Mouse (Mus musculus) liver, embryonic 11.5 days (tissue): ENCODE data around the gene Atp4a. TPM values are rescaled to one million over a fixed set of nuclear protein-coding genes. Genes with fewer than 3 reads are reported as not detected.

ENCODE experiments used
- ATAC-seq: fragments of 200-750 bp; cut with Nextera tagmentation; replicated peaks from 2 replicates; pipeline ENCODE4 v1.8.0; 2017; ENCODE audit warnings: moderate number of reproducible peaks, mild to moderate bottlenecking, moderate TSS enrichment, moderate library complexity; ENCODE audit not compliant: low FRiP score
- DNase-seq: peaks from one replicate; pipeline ENCODE4 v3.0.0-alpha.2; 2017; ENCODE audit warnings: low spot score
- H3K27ac ChIP-seq: fragments of 300-500 bp; sonication (generic); 2 replicates; pipeline ENCODE4 v1.5.1; 2014; ENCODE audit warnings: mild to moderate bottlenecking, low read depth, low read length, control low read depth
- H3K27me3 ChIP-seq: fragments of 300-500 bp; sonication (generic); replicated peaks from 2 replicates; pipeline ENCODE4 v1.6.1; 2014; ENCODE audit warnings: low read length, mixed read lengths; ENCODE audit not compliant: control insufficient read depth, insufficient read depth
- H3K36me3 ChIP-seq: fragments of 300-500 bp; sonication (generic); 2 replicates; pipeline ENCODE4 v1.6.1; 2014; ENCODE audit warnings: mild to moderate bottlenecking, low read length, moderate library complexity, mixed read lengths; ENCODE audit not compliant: control insufficient read depth, insufficient read depth
- H3K4me1 ChIP-seq: fragments of 300-500 bp; sonication (generic); replicated peaks from 2 replicates; pipeline ENCODE4 v1.6.1; 2014; ENCODE audit warnings: low read length, mixed read lengths; ENCODE audit not compliant: control insufficient read depth, insufficient read depth
- H3K4me2 ChIP-seq: fragments of 300-500 bp; sonication (generic); 2 replicates; pipeline ENCODE4 v1.6.1; 2014; ENCODE audit warnings: mild to moderate bottlenecking, control low read depth, moderate library complexity
- H3K4me3 ChIP-seq: fragments of 300-500 bp; sonication (generic); 2 replicates; pipeline ENCODE4 v1.5.1; 2014; ENCODE audit warnings: low read depth, low read length, control low read depth
- H3K9ac ChIP-seq: fragments of 300-500 bp; sonication (generic); 2 replicates; pipeline ENCODE4 v1.6.1; 2014; ENCODE audit warnings: low read depth, low read length, control low read depth
- H3K9me3 ChIP-seq: fragments of 300-500 bp; sonication (generic); 2 replicates; pipeline ENCODE4 v1.6.1; 2016; ENCODE audit warnings: low read length, inconsistent platforms, mixed read lengths; ENCODE audit not compliant: control insufficient read depth
- WGBS: fragments of 180-500 bp; shearing (Covaris S2); extraction: QIAGEN DNeasy Blood & Tissue Kit; methylation state at CpG from one replicate; pipeline ENCODE4 v1.1.7; 2014; 5-methylcytosine and 5-hydroxymethylcytosine counted together
- polyA plus RNA-seq: library from polyadenylated mRNA; unstranded; fragments of >200 nt; fragmentation: Nextera tagmentation; extraction: Ambion mirVana; gene quantifications from 2 replicates; pipeline ENCODE4 v1.2.1, GENCODE M21; 2014

The Atp4a gene
- polyA plus RNA-seq, 1 experiment from 2014 or later, result 1.9 TPM

DNA sequence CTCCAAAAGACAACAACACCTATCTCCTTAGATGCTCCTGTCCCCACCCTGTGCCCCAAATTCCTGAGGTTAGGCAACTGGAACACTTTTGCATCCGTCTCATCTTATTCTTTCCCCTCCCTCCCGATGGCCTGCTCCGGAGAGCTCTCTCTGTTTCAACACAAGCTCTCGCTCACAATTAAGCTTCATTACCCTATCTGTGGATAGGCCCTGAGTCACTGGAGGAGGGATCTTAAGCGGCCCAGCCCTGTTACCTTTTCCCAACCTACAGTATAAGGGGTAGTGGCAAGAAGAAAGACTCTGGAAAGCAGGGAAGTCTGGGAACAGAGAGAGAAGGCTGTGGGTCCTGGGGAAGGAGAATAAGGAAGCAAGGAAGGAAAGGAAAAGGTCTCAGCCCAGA is 51.4 kb downstream of the Atp4a start, which contains the start of gene Dmkn:
Gene Dmkn (plus strand): TSS at position 301 of the 400 bp plus-strand sequence.
- 47% methylated on average over 5 of the region's 5 CpGs for WGBS
- no peak within 1 kb of the TSS for H3K4me2 ChIP-seq
- ATAC-seq, result no peak
- no peaks in the 10 kb centered on the region for H3K36me3 ChIP-seq
- no peaks in the 10 kb centered on the region for H3K9me3 ChIP-seq
- H3K27ac ChIP-seq, result no peak within 1 kb of the TSS
- peaks cover 6% of the 10 kb centered on the region for H3K4me1 ChIP-seq
- H3K4me3 ChIP-seq, result no peak within 1 kb of the TSS
- DNase-seq, result no peak
- H3K27me3 ChIP-seq, result peaks cover 13% of the 10 kb centered on the region
- no peak within 1 kb of the TSS for H3K9ac ChIP-seq

DNA sequence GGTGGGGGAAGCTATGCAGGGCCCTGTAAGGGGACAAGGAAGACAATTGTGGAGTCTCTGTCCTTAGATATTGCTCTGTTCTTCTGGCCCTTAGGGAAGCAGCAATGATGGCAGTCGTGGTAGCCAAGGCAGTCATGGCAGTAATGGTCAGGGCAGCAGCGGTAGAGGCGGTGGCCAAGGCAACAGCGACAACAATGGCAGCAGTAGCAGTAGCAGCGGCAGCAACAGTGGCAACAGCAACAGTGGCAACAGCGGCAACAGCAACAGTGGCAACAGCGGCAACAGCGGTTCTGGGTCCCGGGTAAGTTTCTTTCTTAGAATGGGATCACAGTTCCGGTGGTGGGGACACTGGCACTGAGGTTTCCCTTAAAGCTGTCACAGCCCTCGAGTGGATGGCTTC is 53.2 kb downstream of the Atp4a start:
- WGBS, result 32% methylated on average over 11 of the region's 11 CpGs
- Histone ChIP-seq H3K9ac (no peak overlapping the region), H3K4me3 (no peak overlapping the region), H3K36me3 (no peaks in the 10 kb centered on the region), H3K27ac (no peak overlapping the region), H3K27me3 (peaks cover 16% of the 10 kb centered on the region), H3K4me1 (peaks cover 6% of the 10 kb centered on the region), H3K9me3 (no peaks in the 10 kb centered on the region), H3K4me2 (no peak overlapping the region)
- DNase-seq, result no peak
- ATAC-seq, result no peak

DNA sequence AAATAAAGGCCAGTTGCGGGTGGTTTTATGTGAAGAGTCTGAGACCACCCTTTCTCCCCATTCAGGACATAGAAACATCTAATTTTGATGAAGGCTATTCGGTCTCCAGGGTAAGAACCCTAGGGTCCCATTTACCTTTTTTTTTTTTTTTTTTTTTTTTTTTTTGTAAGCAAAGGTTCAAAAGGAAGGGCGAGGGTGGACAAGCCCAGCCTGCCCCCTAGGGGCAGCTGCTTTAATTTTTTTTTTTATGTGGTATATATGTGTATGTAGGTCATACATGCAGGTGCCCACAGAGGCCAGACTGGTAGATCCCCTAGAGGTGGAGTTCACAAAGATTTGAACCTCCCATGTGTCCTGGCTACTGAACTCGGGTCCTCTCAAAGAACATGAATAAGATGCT is 54.4 kb downstream of the Atp4a start:
- DNase-seq, result no peak
- peaks cover 16% of the 10 kb centered on the region for H3K27me3 ChIP-seq
- no peak for ATAC-seq
- 75% methylated on average over 4 of the region's 4 CpGs for WGBS
- no peaks in the 10 kb centered on the region; the same call in 1 of the 2 replicates for H3K9me3 ChIP-seq
- no peak overlapping the region for H3K9ac ChIP-seq
- H3K4me3 ChIP-seq, result no peak overlapping the region
- H3K36me3 ChIP-seq, result no peaks in the 10 kb centered on the region
- H3K27ac ChIP-seq, result no peak overlapping the region
- H3K4me2 ChIP-seq, result no peak overlapping the region
- H3K4me1 ChIP-seq, result peaks cover 6% of the 10 kb centered on the region

DNA sequence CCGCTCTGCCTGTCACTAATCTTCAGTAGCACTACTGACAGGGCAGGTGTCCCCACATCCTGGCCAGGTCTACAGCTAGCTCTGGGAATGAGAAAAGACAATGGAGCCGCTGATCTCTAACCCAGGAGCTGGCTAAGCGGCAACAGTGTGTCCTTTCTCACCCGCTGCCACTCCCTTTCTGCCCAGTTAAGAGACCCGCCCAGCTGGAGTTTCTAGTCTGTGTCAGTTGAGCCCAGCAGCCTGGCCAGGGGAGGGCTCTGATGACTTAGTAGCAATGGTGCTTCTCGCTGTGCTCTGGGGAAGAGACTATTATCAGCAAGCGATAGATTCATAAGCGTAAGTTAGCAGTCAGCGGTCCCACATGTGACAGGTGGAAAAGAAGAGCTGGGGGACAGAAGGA is 57.2 kb downstream of the Atp4a start:
- Histone ChIP-seq H3K9me3 (no peaks in the 10 kb centered on the region; the same call in 1 of the 2 replicates), H3K36me3 (no peaks in the 10 kb centered on the region), H3K27me3 (peaks cover 13% of the 10 kb centered on the region), H3K4me2 (no peak overlapping the region), H3K27ac (no peak overlapping the region), H3K4me3 (no peak overlapping the region), H3K9ac (no peak overlapping the region), H3K4me1 (no peaks in the 10 kb centered on the region)
- no peak for ATAC-seq
- WGBS, result 32% methylated on average over 9 of the region's 9 CpGs
- DNase-seq, result no peak

Other genes starting within 250 kb of the Atp4a start
- gene Prodh2, start 218.6 kb upstream of the Atp4a start, polyA plus RNA-seq, result 19.0 and 19.5 TPM in 2 replicates
- 7.1 and 7.5 TPM in 2 replicates for gene Arhgap33, start 177.1 kb upstream of the Atp4a start, polyA plus RNA-seq
- gene Hspb6, start 160.0 kb upstream of the Atp4a start, polyA plus RNA-seq, result 3.9 and 5.4 TPM in 2 replicates
- gene Proser3, start 159.9 kb upstream of the Atp4a start, polyA plus RNA-seq, result 10.7 and 13.0 TPM in 2 replicates
- 38.7 and 41.0 TPM in 2 replicates for gene Lin37, start 152.4 kb upstream of the Atp4a start, polyA plus RNA-seq
- gene U2af1l4, start 148.9 kb upstream of the Atp4a start, polyA plus RNA-seq, result 71.0 and 73.1 TPM in 2 replicates
- gene Gm49396, start 148.9 kb upstream of the Atp4a start, polyA plus RNA-seq, result 6.8 and 8.0 TPM in 2 replicates
- 85.2 and 102 TPM in 2 replicates for gene Psenen, start 148.6 kb upstream of the Atp4a start, polyA plus RNA-seq
- gene Igflr1, start 146.8 kb upstream of the Atp4a start, polyA plus RNA-seq, result 3.1 and 3.7 TPM in 2 replicates
- 7.4 and 11.4 TPM in 2 replicates for gene Kmt2b, start 123.5 kb upstream of the Atp4a start, polyA plus RNA-seq
- gene Zbtb32, start 113.3 kb upstream of the Atp4a start, polyA plus RNA-seq, result 0.25 and 0.62 TPM in 2 replicates
- gene Upk1a, start 99.4 kb upstream of the Atp4a start, polyA plus RNA-seq, result 0.66 and 1.5 TPM in 2 replicates
- 809 and 909 TPM in 2 replicates for gene Cox6b1, start 86.1 kb upstream of the Atp4a start, polyA plus RNA-seq
- gene Etv2, start 76.4 kb upstream of the Atp4a start, polyA plus RNA-seq, result 0.16 and 0.17 TPM in 2 replicates
- 101 TPM in 2 replicates for gene Rbm42, start 61.9 kb upstream of the Atp4a start, polyA plus RNA-seq
- gene Haus5, start 47.2 kb upstream of the Atp4a start, polyA plus RNA-seq, result 64.3 and 65.6 TPM in 2 replicates
- not detected in 2 replicates for gene Pmis2, start 40.6 kb upstream of the Atp4a start, polyA plus RNA-seq
- 0.53 TPM in 1 of 2 replicates, not detected in the other for gene 2200002J24Rik, start 13.3 kb upstream of the Atp4a start, polyA plus RNA-seq
- 168 and 181 TPM in 2 replicates for gene Tmem147, start 17.3 kb downstream of the Atp4a start, polyA plus RNA-seq
- 0.31 and 0.44 TPM in 2 replicates for gene Gapdhs, start 31.5 kb downstream of the Atp4a start, polyA plus RNA-seq
- gene Sbsn, start 39.3 kb downstream of the Atp4a start, polyA plus RNA-seq, result 0.07 and 0.21 TPM in 2 replicates
- gene Dmkn, start 51.5 kb downstream of the Atp4a start, polyA plus RNA-seq, result not detected in 2 replicates
- gene Krtdap, start 75.7 kb downstream of the Atp4a start, polyA plus RNA-seq, result not detected in 2 replicates
- 0.36 and 0.47 TPM in 2 replicates for gene Ffar2, start 111.6 kb downstream of the Atp4a start, polyA plus RNA-seq
- gene Ffar3, start 144.0 kb downstream of the Atp4a start, polyA plus RNA-seq, result not detected in 2 replicates
- not detected in 2 replicates for gene Ffar1, start 149.4 kb downstream of the Atp4a start, polyA plus RNA-seq
- 0.07 TPM in 1 of 2 replicates, not detected in the other for gene Cd22, start 168.1 kb downstream of the Atp4a start, polyA plus RNA-seq
- gene Mag, start 202.7 kb downstream of the Atp4a start, polyA plus RNA-seq, result 0.08 and 0.23 TPM in 2 replicates
- not detected in 2 replicates for gene Hamp2, start 212.5 kb downstream of the Atp4a start, polyA plus RNA-seq
- gene Hamp, start 231.8 kb downstream of the Atp4a start, polyA plus RNA-seq, result not detected in 2 replicates
- gene Usf2, start 244.6 kb downstream of the Atp4a start, polyA plus RNA-seq, result 17.8 and 19.9 TPM in 2 replicates